Mouse (Mus musculus): ENCODE data around the gene Tnfaip8l2. TPM values are rescaled to one million over a fixed set of nuclear protein-coding genes. Genes with fewer than 3 reads are reported as not detected.
"Not testable (repeated sequence)": the region's sequence is repeated elsewhere in the genome, so short reads cannot be mapped to it uniquely, and the experiment has no call there.

Tnfaip8l2 gene
- total and polyA plus RNA-seq, 2 experiments = 2.3 to 4.0 TPM

DNA sequence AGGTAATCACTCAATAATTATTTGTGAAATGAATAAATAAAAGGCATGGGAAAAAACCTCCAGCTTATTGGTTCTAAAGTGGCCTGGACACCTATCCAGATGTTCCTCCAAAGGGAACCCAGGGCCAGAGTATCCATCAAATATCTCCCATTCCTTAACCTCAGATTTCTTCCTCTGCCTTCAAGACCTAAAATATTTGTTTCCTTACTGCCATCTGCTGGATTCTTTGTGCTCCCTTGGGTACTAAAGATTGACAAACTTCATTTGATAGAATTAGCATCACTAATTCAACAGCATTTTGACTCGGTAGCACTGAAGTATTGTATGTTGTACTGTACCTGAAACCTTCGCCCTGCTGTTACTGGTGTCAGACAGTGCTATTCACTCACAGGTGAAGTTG is 34.3 kb downstream of the Tnfaip8l2 start:
- no peak overlapping the region for H3K4me3 ChIP-seq (ENCODE audit: insufficient read depth, low read depth, low read length)
- no peak overlapping the region for H3K27ac ChIP-seq (replicated peaks; ENCODE audit: insufficient read depth, low read depth, low read length)
- no peak overlapping the region for H3K9ac ChIP-seq (ENCODE audit: low read depth, low read length)
- TF ChIP-seq CTCF (IDR thresholded peaks at IDR 0.05; ENCODE audit: low read depth, low read length) = no peak
- TF ChIP-seq POLR2A (IDR thresholded peaks at IDR 0.05; ENCODE audit: extremely low read depth, insufficient read depth, low read length) = no peak
- H3K4me1 ChIP-seq (ENCODE audit: control insufficient read depth, insufficient read depth, low read length) = peaks cover 6% of the 10 kb centered on the region; the same call in 1 of the 2 replicates
- peak; percentile 34 for DNase-seq (ENCODE audit: extremely low read depth, low read depth, low spot score)
- H3K27me3 ChIP-seq (ENCODE audit: control insufficient read depth, insufficient read depth, low read length) = no peaks in the 10 kb centered on the region
- H3K79me2 ChIP-seq (ENCODE audit: control insufficient read depth, insufficient read depth, low read length) = peaks cover 16% of the 10 kb centered on the region; the same call in 1 of the 2 replicates
- peaks cover 2% of the 10 kb centered on the region; the same call in 1 of the 2 replicates for H3K36me3 ChIP-seq (ENCODE audit: control insufficient read depth, insufficient read depth, low read length)
- 64% methylated on average over 2 of the region's 2 CpGs for WGBS

DNA sequence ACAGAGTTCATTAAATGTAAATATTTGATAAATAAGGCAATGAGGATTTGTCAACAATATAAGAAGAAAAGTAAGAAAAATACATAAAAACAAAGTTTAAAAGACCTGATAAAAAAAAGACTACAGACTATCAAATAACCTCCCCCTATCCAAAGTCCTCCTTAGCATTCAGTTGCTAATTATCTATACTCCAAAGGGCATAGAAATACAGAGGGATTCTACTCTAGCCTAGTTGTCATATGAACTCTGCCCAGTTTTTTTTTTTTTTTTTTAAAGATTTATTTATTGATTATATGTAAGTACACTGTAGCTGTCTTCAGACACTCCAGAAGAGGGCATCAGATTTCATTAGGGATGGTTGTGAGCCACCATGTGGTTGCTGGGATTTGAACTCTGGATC is 34.9 kb downstream of the Tnfaip8l2 start:
- DNase-seq (ENCODE audit: extremely low read depth, low read depth, low spot score); H3K4me3 ChIP-seq (ENCODE audit: insufficient read depth, low read depth, low read length); H3K27ac ChIP-seq (replicated peaks; ENCODE audit: insufficient read depth, low read depth, low read length); H3K36me3 ChIP-seq (ENCODE audit: control insufficient read depth, insufficient read depth, low read length); H3K4me1 ChIP-seq (ENCODE audit: control insufficient read depth, insufficient read depth, low read length); H3K27me3 ChIP-seq (ENCODE audit: control insufficient read depth, insufficient read depth, low read length); H3K9ac ChIP-seq (ENCODE audit: low read depth, low read length): not testable (repeated sequence)
- peaks cover 16% of the 10 kb centered on the region; the same call in 1 of the 2 replicates for H3K79me2 ChIP-seq (ENCODE audit: control insufficient read depth, insufficient read depth, low read length)

DNA sequence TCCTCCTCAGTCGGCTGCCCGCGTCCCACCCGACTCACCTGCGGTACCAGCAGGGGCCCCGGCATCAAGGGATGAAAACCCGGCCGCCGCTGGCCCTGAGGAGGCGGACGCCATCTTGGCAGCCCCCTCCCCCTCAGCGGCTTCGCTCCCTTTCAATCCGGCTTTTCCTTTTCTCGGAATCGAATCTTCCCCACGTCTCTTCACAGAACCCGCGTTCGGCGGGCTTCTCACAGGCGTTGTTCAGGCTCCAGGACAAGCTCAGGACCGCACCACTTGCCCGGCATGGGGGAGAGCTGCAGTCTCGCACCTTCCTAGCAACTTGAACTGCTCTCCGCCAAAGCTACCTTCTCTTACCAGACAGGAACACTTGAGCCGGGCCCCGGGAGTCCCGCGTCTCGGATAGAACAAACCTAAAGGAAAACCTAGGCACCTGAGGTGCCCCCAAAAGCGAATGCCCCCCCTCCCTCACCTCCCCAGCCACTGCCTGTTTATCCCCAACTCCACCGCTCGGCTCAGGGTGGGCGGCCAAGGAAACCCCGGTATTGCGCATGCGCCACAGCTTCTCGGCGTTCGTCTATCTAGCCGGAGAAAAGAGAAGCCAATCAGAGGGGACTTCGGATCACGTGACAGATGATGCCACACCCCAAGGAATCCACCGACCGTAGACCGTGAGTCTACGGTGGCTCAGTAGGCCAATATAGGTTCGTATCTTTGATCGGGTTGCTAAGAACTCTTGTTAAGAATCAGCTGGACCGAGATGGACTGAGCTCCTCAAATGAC is 35.6 kb downstream of the Tnfaip8l2 start, which contains the start of gene Pip5k1a:
Gene Pip5k1a, minus strand, starts transcription at position 593 of the 780 bp plus-strand sequence.
- peaks cover 18% of the 10 kb centered on the region; the same call in 1 of the 2 replicates for H3K79me2 ChIP-seq (ENCODE audit: control insufficient read depth, insufficient read depth, low read length)
- WGBS = under 1% methylated on average over 51 of the region's 51 CpGs
- no peaks in the 10 kb centered on the region for H3K27me3 ChIP-seq (ENCODE audit: control insufficient read depth, insufficient read depth, low read length)
- H3K36me3 ChIP-seq (ENCODE audit: control insufficient read depth, insufficient read depth, low read length) = peaks cover 2% of the 10 kb centered on the region; the same call in 1 of the 2 replicates
- H3K9ac ChIP-seq (ENCODE audit: low read depth, low read length) = peak within 1 kb of the TSS; percentile 66
- peaks cover 6% of the 10 kb centered on the region; the same call in 1 of the 2 replicates for H3K4me1 ChIP-seq (ENCODE audit: control insufficient read depth, insufficient read depth, low read length)
- peak within 1 kb of the TSS; percentile 72 for H3K4me3 ChIP-seq (ENCODE audit: insufficient read depth, low read depth, low read length)
- peak; percentile 98 for DNase-seq (ENCODE audit: extremely low read depth, low read depth, low spot score)
- TF ChIP-seq POLR2A (IDR thresholded peaks at IDR 0.05; ENCODE audit: extremely low read depth, insufficient read depth, low read length) (peak; percentile 58; the same call in 1 of the 2 replicates), CTCF (IDR thresholded peaks at IDR 0.05; ENCODE audit: low read depth, low read length) (no peak)
- peak within 1 kb of the TSS; percentile 32 for H3K27ac ChIP-seq (replicated peaks; ENCODE audit: insufficient read depth, low read depth, low read length)

DNA sequence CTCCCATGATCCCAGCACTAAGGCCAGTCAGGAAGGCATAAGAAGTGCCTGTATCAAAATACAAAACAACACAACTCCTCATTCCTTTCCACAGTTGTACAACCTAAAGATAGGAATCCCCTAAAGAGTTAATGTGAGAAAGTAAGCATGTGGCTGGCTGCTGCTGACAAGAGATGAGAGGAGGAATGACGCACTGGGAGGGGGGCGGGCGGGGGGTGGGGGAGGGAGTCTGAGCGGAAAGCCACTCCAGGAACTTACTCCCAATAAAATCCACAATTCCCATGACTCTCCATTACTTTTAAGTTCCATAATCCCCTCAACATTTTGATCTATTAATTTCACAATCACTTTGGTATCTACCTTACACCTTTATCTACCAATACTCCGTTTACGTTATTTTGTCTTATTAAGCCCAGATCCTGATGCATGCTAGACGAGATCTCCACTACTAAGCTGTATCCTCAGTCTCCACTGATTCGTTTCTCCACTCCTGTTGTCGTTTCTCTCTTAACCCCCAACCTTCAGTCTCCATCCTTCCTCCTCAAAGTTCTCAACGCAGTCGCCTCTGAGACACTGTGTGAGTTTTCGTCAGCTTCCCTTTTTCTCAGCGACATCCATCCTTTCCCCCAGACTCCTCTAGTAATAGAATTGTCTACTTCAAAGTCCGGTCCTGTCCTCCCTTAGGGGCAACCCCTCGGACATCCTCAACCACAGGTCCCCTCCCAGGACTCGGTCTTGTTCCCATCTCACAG is 36.4 kb downstream of the Tnfaip8l2 start:
- Histone ChIP-seq H3K4me3 (ENCODE audit: insufficient read depth, low read depth, low read length) (peak overlapping the region; percentile 72), H3K79me2 (ENCODE audit: control insufficient read depth, insufficient read depth, low read length) (peaks cover 23% of the 10 kb centered on the region; the same call in 1 of the 2 replicates), H3K4me1 (ENCODE audit: control insufficient read depth, insufficient read depth, low read length) (peaks cover 7% of the 10 kb centered on the region; the same call in 1 of the 2 replicates), H3K9ac (ENCODE audit: low read depth, low read length) (peak overlapping the region; percentile 66), H3K36me3 (ENCODE audit: control insufficient read depth, insufficient read depth, low read length) (peaks cover 4% of the 10 kb centered on the region; the same call in 1 of the 2 replicates), H3K27ac (replicated peaks; ENCODE audit: insufficient read depth, low read depth, low read length) (peak overlapping the region; percentile 32), H3K27me3 (ENCODE audit: control insufficient read depth, insufficient read depth, low read length) (no peaks in the 10 kb centered on the region)
- no peak for DNase-seq (ENCODE audit: extremely low read depth, low read depth, low spot score)
- TF ChIP-seq CTCF (IDR thresholded peaks at IDR 0.05; ENCODE audit: low read depth, low read length) = no peak
- TF ChIP-seq POLR2A (IDR thresholded peaks at IDR 0.05; ENCODE audit: extremely low read depth, insufficient read depth, low read length) = no peak
- under 1% methylated on average over 16 of the region's 16 CpGs for WGBS

DNA sequence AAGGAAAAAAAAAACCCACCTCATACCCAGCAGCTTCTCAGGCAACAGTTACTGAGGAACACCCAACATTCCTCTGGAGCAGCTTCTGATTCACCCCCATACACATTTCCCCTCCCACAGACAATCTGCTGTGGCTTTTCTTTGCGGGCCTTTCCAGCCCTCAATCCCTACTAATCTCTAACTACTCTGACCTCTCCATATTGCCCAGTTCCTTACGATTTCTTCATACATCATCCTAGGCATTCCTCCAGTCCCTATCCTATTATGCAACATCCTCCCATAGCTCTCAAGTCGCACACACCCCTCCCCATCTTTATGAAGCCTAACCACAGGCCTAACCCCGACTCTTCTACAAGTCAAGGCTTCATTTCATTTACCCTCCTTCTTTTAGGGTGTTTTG is 37.0 kb downstream of the Tnfaip8l2 start:
- H3K27ac ChIP-seq (replicated peaks; ENCODE audit: insufficient read depth, low read depth, low read length) = no peak overlapping the region
- peak overlapping the region; percentile 25; the same call in 1 of the 2 replicates for H3K9ac ChIP-seq (ENCODE audit: low read depth, low read length)
- H3K4me3 ChIP-seq (ENCODE audit: insufficient read depth, low read depth, low read length) = peak overlapping the region; percentile 13; the same call in 1 of the 2 replicates
- H3K79me2 ChIP-seq (ENCODE audit: control insufficient read depth, insufficient read depth, low read length) = peaks cover 23% of the 10 kb centered on the region
- H3K27me3 ChIP-seq (ENCODE audit: control insufficient read depth, insufficient read depth, low read length) = no peaks in the 10 kb centered on the region
- peaks cover 7% of the 10 kb centered on the region; the same call in 1 of the 2 replicates for H3K4me1 ChIP-seq (ENCODE audit: control insufficient read depth, insufficient read depth, low read length)
- peaks cover 4% of the 10 kb centered on the region; the same call in 1 of the 2 replicates for H3K36me3 ChIP-seq (ENCODE audit: control insufficient read depth, insufficient read depth, low read length)
- no peak for DNase-seq (ENCODE audit: extremely low read depth, low read depth, low spot score)
- 18% methylated on average over 4 of the region's 4 CpGs for WGBS
- no peak for TF ChIP-seq CTCF (IDR thresholded peaks at IDR 0.05; ENCODE audit: low read depth, low read length)

Data from liver, adult 2 months (tissue).